Mouse (Mus musculus) kidney, adult 2 months (tissue): ENCODE measurements around the gene Cradd.

ENCODE experiments used
- CTCF ChIP-seq: fragments of 200-500 bp; conservative IDR thresholded peaks from 2 replicates; pipeline ENCODE4 v1.5.1; 2011; ENCODE audit warnings: low read depth, mild to moderate bottlenecking, control low read depth, low read length, moderate library complexity, mixed read lengths; ENCODE audit not compliant: insufficient read depth, insufficient read length
- POLR2A ChIP-seq: fragments of 200-500 bp; IDR thresholded peaks from one replicate; pipeline ENCODE4 v1.6.1; 2011; ENCODE audit warnings: low read depth, low read length, control low read depth

DNA sequence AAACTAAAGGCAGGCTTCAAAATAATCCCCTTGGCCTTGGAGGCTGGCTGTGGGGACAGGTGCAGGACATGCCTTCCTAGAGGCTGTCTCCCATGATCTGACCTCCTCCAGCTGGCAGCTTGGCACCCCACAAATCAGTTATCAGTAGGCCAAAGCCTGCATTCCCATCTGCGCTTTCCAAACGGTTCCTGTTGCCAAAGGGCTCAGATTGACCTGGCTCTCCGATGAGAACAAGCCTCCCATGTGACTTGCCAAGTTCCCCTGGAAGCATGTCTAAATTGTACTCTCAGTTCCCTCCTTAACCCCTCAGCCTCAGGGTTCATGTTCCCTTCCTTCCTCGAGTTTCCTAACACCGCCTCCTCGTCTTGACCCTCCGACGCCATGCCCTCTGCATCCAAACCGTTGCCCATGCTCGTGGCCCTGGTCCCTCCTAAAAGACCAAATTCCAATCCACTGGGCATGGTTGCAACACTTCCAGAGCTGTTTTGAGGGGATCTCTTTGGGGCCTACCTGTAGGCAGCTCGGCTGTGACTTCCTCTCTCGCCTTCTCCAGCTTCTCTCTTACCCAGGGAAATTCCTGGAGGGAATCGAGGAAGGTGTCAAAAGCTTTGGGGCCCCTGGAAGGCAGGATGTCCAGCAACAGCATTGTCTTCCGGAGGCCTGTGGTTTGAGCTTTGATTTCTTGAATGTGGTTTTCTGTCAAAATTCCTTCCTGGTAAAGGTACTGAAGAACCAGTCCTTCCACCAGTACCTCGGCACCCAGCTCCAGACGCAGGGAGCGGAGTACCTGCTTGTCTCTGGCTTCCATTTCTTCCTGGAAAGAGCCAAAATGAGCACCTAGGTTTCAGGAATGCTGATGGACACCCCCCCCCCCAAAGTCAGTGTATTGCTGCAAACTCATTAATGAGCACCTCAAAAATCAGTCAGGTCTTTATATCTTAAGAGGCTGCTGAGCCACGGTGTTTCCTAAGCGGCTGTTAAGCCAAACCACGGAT is 1.6 kb downstream of the Cradd start:
- TF ChIP-seq CTCF, result no peak
- TF ChIP-seq POLR2A, result no peak
